Mouse (Mus musculus) adrenal gland, postnatal 36 days (tissue): Measurements from ENCODE around the gene Crybb1. TPM values are rescaled to one million over a fixed set of nuclear protein-coding genes. Genes with fewer than 3 reads are reported as not detected.

ENCODE experiments used
- DNase-seq, 2 experiments: peaks; one replicate each; pipeline ENCODE4 v3.0.0; 2021; ENCODE audit warnings: mixed read lengths in 1 of 2
- total RNA-seq, 2 experiments: library from RNA; stranded (reverse); gene quantifications; 2 replicates each; pipeline ENCODE4 v1.2.3; 2021

Crybb1 gene
- total RNA-seq, 2 experiments from 2014 or later: 3.4 to 3.9 TPM

GRCm38 (mm10) chr5:112286608-112286983 lies 31.0 kb downstream of the Crybb1 start:
- DNase-seq: no peak

- no peak for DNase-seq
These were observed 31.5 kb downstream of the Crybb1 start for GRCm38 (mm10) chr5:112286984-112287641.

DNA sequence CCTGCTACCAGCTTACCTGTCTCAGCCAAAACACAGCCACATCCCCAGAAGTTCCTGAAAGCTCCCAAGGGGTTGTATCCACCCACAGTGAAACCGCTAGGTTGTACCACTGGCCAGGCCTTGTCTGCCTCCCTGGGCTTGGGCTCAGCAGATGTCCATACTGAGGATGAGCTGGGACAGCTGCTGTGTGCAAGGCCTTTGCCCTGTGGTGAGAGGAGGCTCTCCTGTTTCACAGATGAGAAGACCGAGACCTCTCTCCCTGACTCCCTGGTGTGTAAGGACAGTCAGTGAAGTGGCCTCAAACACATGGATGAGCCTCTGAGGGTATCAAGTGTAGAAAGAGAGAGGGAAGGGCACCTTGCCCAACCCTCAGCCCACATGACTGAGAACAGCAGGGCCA lies 32.0 kb downstream of the Crybb1 start:
- DNase-seq: no peak

- peak in 1 of 2 experiments; percentile 41 for DNase-seq
These were observed 32.9 kb downstream of the Crybb1 start for GRCm38 (mm10) chr5:112288193-112289141.

- DNase-seq: peak; percentile 72 to 77
These were observed 33.6 kb downstream of the Crybb1 start for GRCm38 (mm10) chr5:112289236-112289635.

- peak; percentile 74 to 75 for DNase-seq
These were observed 34.4 kb downstream of the Crybb1 start for GRCm38 (mm10) chr5:112289819-112290535.

- no peak for DNase-seq
These were observed 34.9 kb downstream of the Crybb1 start for GRCm38 (mm10) chr5:112290536-112290880.

DNA sequence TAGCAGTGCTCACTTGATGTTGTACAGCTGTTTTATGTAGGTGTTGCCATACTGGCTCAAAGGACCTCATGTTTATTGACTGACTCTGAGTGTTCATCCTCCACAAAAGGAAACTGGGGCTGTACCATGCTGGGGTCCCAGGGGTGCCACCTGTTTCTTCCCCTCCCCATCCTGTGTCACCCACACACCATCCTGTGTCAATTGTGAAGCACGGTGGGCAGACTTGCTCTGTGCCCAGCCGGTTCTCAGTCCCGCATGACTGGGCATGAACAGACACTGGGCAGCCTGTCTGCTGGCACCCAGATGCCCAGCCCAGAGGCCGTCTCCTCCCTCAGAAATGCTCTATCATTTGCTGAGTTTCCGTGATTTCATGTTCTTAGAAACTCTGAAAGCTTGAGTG lies 36.3 kb downstream of the Crybb1 start:
- DNase-seq: peak in 1 of 2 experiments; percentile 49

- peak; percentile 69 to 74 for DNase-seq
These were observed 36.8 kb downstream of the Crybb1 start for GRCm38 (mm10) chr5:112292343-112292980.

GRCm38 (mm10) chr5:112293800-112294199 lies 38.2 kb downstream of the Crybb1 start:
- no peak for DNase-seq

- peak in 1 of 2 experiments; percentile 47 for DNase-seq
These were observed 39.1 kb downstream of the Crybb1 start for GRCm38 (mm10) chr5:112294696-112295095.

- DNase-seq: peak; percentile 69 to 78
These were observed 39.5 kb downstream of the Crybb1 start for GRCm38 (mm10) chr5:112295162-112295561.

DNA sequence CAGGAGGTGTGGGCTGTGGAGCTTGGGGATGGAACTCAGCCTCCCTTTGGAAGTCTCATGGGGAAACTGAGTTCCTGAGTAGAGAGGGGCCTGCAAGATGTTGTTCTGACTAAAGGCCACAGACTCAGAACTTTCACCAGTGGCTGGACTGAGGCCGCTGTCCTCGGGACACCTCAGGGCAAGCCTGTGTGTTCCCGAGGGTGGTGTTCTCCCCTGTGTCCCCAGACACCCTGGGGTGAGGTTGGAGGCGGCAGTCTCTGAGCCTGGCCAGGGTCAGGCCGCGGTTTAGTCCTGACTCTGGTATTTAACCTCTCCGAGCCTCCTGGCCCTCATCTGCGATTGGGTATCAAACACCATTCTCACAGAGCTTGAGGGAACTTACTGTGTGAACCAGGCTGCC lies 39.9 kb downstream of the Crybb1 start:
- DNase-seq: peak in 1 of 2 experiments; percentile 47

DNA sequence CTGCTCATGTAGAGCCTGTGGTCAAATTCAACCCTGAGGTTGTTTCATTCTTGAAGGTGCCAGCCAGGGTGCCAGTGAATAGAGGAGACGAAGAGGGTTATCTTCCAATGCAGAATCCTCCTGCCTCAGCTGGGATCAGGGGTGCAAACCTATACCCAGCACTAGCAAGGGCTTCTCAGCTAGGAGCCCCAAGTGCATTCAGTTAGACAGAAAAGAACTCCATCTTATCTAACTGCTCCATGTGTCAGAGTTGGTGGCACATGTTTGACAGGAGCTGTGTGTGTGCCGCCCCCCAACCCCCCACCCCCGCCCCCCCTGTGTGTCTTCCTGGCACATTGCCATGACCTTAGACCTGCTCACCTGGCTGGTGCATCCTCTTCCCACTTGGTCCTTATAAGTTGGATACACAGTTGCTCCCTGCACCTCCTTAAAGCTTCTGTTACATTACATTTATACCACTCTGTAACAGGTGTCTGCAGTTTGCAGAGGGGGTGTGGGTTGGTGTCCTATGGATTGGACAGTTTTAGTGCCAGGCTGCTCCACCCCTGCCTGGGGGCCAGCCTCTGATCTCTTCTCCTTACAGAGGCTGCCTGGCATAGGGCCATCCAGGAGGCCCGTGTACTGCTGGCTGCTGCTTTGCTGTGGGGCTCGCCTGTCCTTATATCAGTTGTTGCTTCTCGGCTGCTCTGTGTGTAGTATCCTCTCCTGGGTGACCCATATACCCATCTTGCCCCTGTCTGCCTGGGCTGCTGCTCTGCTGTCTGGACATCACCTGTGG lies 41.0 kb downstream of the Crybb1 start:
- DNase-seq: peak; percentile 57 to 73

GRCm38 (mm10) chr5:112297257-112297656 lies 41.6 kb downstream of the Crybb1 start:
- DNase-seq: no peak

GRCm38 (mm10) chr5:112298226-112298988 lies 42.8 kb downstream of the Crybb1 start:
- DNase-seq: peak; percentile 83 to 86

DNA sequence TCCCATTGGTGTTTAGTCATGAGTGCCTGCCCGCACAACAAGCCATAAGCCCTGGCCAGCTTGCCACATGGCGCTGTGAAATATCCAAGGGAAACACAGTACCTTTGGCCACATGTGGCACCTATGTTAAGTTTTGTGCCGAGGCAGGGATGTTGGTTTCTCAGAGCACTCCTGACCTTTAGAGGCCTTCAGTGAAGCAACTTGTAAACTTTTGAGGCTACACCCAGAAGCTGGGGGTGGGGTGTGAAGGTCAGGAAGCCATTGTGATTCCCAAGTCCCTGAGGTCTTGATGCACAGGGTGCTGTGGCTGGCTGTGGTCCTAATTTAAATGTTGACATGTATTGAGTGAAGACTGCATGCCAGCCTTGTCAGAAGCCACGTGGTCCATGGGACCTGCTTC lies 43.8 kb downstream of the Crybb1 start:
- DNase-seq: no peak

- DNase-seq: no peak
These were observed 44.5 kb downstream of the Crybb1 start for GRCm38 (mm10) chr5:112300112-112300511.

- no peak for DNase-seq
These were observed 45.2 kb downstream of the Crybb1 start for GRCm38 (mm10) chr5:112300721-112301308.

DNA sequence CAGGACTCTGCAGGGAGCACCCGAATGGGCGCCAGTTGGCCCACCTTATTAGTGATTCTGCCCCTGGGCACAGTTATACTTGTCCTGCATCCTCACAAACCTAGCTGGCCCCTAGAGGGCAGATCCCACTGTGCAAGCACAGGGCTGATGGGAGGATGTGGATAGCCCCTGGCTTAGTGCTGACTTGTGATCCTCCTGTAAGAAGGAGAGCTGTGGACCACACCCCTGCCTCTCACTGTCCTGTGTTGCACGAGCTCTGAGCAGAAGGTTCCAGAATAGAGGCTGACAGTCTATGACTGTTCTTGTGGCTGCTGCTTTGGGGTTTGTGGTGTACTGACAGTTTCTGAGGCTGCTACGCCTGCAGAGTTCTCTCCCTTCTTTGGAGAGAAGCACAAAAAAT lies 46.1 kb downstream of the Crybb1 start:
- DNase-seq: no peak
